Mouse (Mus musculus): Measurements from ENCODE around the gene Aarsd1. TPM values are rescaled to one million over a fixed set of nuclear protein-coding genes. Genes with fewer than 3 reads are reported as not detected.
"Not testable (repeated sequence)": the region's sequence is repeated elsewhere in the genome, so short reads cannot be mapped to it uniquely, and the experiment has no call there.

The Aarsd1 gene
- total RNA-seq, 2 experiments from 2014 or later: 18.6 to 22.8 TPM

- intact Hi-C loops (cut with DNase I): no loop called here
- peak; percentile 80 for DNase-seq
Measured at GRCm38 (mm10) chr11:101448274-101448746, 30.9 kb upstream of the Aarsd1 start, which contains the start of gene Ifi35. Gene Ifi35, plus strand, starts transcription at chr11:101448407.

- intact Hi-C loops (cut with DNase I): no loop called here
- no peak for DNase-seq
Measured at GRCm38 (mm10) chr11:101447786-101448185, 30.4 kb upstream of the Aarsd1 start.

- DNase-seq; intact Hi-C loops (cut with DNase I): not testable (repeated sequence)
Measured at GRCm38 (mm10) chr11:101446860-101447259, 29.4 kb upstream of the Aarsd1 start.

- intact Hi-C loops (cut with DNase I): no loop called here
- no peak for DNase-seq
Measured at GRCm38 (mm10) chr11:101446319-101446718, 28.9 kb upstream of the Aarsd1 start.

- intact Hi-C loops (cut with DNase I): loop anchor here (2.0 kb wide), 1 partner anchor 24 kb away; the partner anchor contains the start of gene Vat1
- DNase-seq: no peak
Measured at GRCm38 (mm10) chr11:101442760-101443159, 25.3 kb upstream of the Aarsd1 start.

- peak; percentile 92 for DNase-seq
- intact Hi-C loops (cut with DNase I): loop anchor here (2.0 kb wide), 1 partner anchor 25 kb away; the partner anchor contains the start of gene Vat1
Measured at GRCm38 (mm10) chr11:101442127-101442693, 24.8 kb upstream of the Aarsd1 start, which contains the start of gene Rpl27. Gene Rpl27, plus strand, starts transcription at chr11:101442298.

GRCm38 (mm10) chr11:101441450-101442126 is 24.2 kb upstream of the Aarsd1 start:
- intact Hi-C loops (cut with DNase I): loop anchor here (2.0 kb wide), 1 partner anchor 25 kb away; the partner anchor contains the start of gene Vat1
- DNase-seq: not testable (repeated sequence)

GRCm38 (mm10) chr11:101438006-101438405 is 20.6 kb upstream of the Aarsd1 start:
- DNase-seq; intact Hi-C loops (cut with DNase I): not testable (repeated sequence)

- DNase-seq: no peak
- intact Hi-C loops (cut with DNase I): no loop called here
Measured at GRCm38 (mm10) chr11:101436916-101437315, 19.5 kb upstream of the Aarsd1 start.

GRCm38 (mm10) chr11:101435831-101436230 is 18.4 kb upstream of the Aarsd1 start:
- intact Hi-C loops (cut with DNase I): no loop called here
- no peak for DNase-seq

- intact Hi-C loops (cut with DNase I): no loop called here
- DNase-seq: no peak
Measured at GRCm38 (mm10) chr11:101433396-101433795, 16.0 kb upstream of the Aarsd1 start.

- no peak for DNase-seq
- intact Hi-C loops (cut with DNase I): no loop called here
Measured at GRCm38 (mm10) chr11:101431327-101431726, 13.9 kb upstream of the Aarsd1 start.

- intact Hi-C loops (cut with DNase I): no loop called here
- no peak for DNase-seq
Measured at GRCm38 (mm10) chr11:101426165-101426564, 8.8 kb upstream of the Aarsd1 start.

- intact Hi-C loops (cut with DNase I): no loop called here
Measured at GRCm38 (mm10) chr11:101424925-101425813, 7.8 kb upstream of the Aarsd1 start, which contains the start of the genes Rundc1 and Ptges3l. Gene Rundc1, plus strand, starts transcription at chr11:101425085. Gene Ptges3l, minus strand, starts transcription at chr11:101425333.

GRCm38 (mm10) chr11:101424105-101424851 is 6.9 kb upstream of the Aarsd1 start, which contains the start of gene Gm27029:
Gene Gm27029, minus strand, starts transcription at chr11:101424796.
- DNase-seq: peak in 1 of 2 experiments; percentile 45
- intact Hi-C loops (cut with DNase I): no loop called here

More at GRCm38 (mm10) chr11:101424925-101425813, 7.8 kb upstream of the Aarsd1 start, which contains the start of the genes Rundc1 and Ptges3l:
- peak; percentile 98 to 99 for DNase-seq

GRCm38 (mm10) chr11:101420148-101420547 is 2.7 kb upstream of the Aarsd1 start:
- intact Hi-C loops (cut with DNase I): no loop called here
- no peak for DNase-seq

- no peak for DNase-seq
- intact Hi-C loops (cut with DNase I): no loop called here
Measured at GRCm38 (mm10) chr11:101419610-101420009, 2.2 kb upstream of the Aarsd1 start.

- DNase-seq: no peak
- intact Hi-C loops (cut with DNase I): no loop called here
Measured at GRCm38 (mm10) chr11:101418991-101419390, 1.6 kb upstream of the Aarsd1 start.

- DNase-seq: no peak
- intact Hi-C loops (cut with DNase I): no loop called here
Measured at GRCm38 (mm10) chr11:101416433-101417100, 848 bp downstream of the Aarsd1 start.
